Mouse (Mus musculus): ENCODE measurements around the gene Ostm1. TPM values are rescaled to one million over a fixed set of nuclear protein-coding genes. Genes with fewer than 3 reads are reported as not detected.

The Ostm1 gene
- polyA plus RNA-seq, 1 experiment: 41.7 TPM

DNA sequence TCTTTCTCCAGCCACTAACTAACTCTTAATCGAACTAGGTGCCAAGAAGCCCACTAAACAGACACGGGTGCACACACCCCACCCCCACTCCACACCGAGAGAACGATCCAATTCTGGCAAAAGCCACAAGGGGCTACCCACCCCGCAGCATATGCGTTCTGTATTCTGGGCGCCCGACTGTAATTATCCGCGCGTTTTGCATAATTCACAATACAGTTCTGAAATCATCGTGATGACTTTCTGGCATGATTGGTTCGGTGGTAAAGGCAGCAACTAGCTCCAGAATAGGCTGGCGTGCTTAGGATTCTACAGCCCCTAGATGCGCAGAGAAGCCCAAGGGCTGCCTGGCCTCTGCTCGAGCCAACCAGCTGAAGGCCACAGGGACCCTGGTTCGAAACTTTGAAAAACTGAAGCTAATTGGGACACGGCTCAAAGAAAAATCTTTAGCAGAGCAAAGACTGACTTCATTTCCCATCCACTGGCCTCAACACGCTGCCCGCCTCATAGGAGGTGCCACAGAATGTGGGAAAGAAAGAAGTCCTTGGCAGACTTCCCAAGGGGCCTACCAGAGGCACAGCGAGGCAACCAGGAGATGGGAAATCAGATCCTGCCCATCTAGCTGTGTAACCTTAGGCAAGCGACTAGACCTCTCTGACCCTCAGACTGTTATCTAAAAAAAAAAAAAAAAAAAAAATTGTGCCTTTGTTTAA, 2.1 kb downstream of the Ostm1 start:
- TF ChIP-seq POLR2A (IDR thresholded peaks at IDR 0.05; ENCODE audit: borderline replicate concordance, insufficient read depth, low read length): no peak
- TF ChIP-seq CTCF (IDR thresholded peaks at IDR 0.05; ENCODE audit: borderline replicate concordance, insufficient read depth, low read depth, low read length): no peak
- Histone ChIP-seq H3K27ac (ENCODE audit: insufficient read depth, low read length) (no peak overlapping the region), H3K4me3 (replicated peaks; ENCODE audit: insufficient read depth, low read depth, low read length) (no peak overlapping the region), H3K4me1 (ENCODE audit: control insufficient read depth, insufficient read depth, low read length) (no peaks in the 10 kb centered on the region; the same call in 1 of the 2 replicates), H3K27me3 (ENCODE audit: control insufficient read depth, insufficient read depth, low read length) (peaks cover 20% of the 10 kb centered on the region; the same call in 1 of the 2 replicates)
- no peak for DNase-seq
- WGBS: 3% methylated on average over 22 of the region's 22 CpGs

DNA sequence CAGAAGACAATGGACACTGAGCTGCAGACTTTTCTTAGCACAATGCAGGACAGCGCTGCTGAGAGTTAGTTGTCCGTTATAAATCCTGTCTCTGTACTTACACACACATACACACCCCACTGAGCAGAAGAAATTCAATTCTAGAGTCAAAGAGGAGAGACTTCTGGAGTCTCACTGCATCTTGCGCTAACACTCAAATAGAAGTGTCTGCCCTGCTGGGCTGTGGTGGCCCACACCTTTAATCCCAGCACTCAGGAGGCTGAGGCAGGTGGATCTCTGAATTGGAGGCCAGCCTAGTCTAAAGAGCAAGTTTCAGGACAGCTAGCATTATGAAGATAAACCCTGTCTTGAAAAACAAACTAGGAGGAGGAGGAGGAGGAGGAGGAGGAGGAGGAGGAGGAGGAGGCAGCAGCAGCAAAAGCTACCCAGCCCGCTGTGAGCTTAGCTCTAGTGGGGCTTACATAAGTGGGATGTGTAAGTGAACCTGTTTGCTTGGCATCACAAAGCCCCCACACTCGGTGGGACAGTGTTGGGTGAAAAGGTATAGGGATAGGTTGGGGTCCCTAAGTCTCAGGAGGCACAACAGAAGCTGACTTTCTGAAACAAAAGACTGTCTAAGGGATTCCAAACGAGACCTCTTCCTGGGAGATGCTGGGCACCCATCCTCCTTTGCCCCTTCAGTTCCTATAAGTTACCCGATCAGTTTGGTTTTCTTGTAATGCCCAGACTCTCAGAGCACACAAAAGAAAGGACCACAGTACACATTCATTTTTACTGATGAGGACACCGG, 4.5 kb downstream of the Ostm1 start:
- Histone ChIP-seq H3K4me1 (ENCODE audit: control insufficient read depth, insufficient read depth, low read length) (no peaks in the 10 kb centered on the region; the same call in 1 of the 2 replicates), H3K27me3 (ENCODE audit: control insufficient read depth, insufficient read depth, low read length) (peaks cover 25% of the 10 kb centered on the region; the same call in 1 of the 2 replicates), H3K4me3 (replicated peaks; ENCODE audit: insufficient read depth, low read depth, low read length) (no peak overlapping the region), H3K27ac (ENCODE audit: insufficient read depth, low read length) (no peak overlapping the region)
- TF ChIP-seq POLR2A (IDR thresholded peaks at IDR 0.05; ENCODE audit: borderline replicate concordance, insufficient read depth, low read length) (no peak), CTCF (IDR thresholded peaks at IDR 0.05; ENCODE audit: borderline replicate concordance, insufficient read depth, low read depth, low read length) (no peak)
- 7% methylated on average over 8 of the region's 8 CpGs for WGBS
- no peak for DNase-seq

DNA sequence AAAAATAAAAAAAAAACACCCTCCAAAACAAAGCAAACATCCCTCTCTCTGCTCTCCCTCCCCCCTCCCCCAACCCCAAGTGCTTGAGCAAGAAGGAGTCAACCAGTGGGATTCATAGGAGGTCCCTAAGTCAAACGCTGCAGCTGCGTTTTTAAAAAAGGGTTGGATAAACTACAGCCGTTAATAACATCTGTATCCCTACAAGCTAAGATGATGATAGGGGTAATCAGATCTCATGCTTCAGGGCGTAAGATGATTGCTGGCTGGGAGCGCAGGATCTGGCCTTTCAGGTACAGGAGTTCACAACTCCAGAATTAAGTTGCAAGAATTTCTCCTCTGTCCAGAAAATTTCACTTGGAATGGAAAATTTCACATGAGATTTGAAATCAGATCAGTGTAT, 5.9 kb downstream of the Ostm1 start:
- peaks cover 17% of the 10 kb centered on the region; the same call in 1 of the 2 replicates for H3K27me3 ChIP-seq (ENCODE audit: control insufficient read depth, insufficient read depth, low read length)
- H3K4me3 ChIP-seq (replicated peaks; ENCODE audit: insufficient read depth, low read depth, low read length): no peak overlapping the region
- no peak for DNase-seq
- TF ChIP-seq POLR2A (IDR thresholded peaks at IDR 0.05; ENCODE audit: borderline replicate concordance, insufficient read depth, low read length): no peak
- H3K4me1 ChIP-seq (ENCODE audit: control insufficient read depth, insufficient read depth, low read length): no peaks in the 10 kb centered on the region
- 8% methylated on average over 5 of the region's 5 CpGs for WGBS
- no peak overlapping the region for H3K27ac ChIP-seq (ENCODE audit: insufficient read depth, low read length)

DNA sequence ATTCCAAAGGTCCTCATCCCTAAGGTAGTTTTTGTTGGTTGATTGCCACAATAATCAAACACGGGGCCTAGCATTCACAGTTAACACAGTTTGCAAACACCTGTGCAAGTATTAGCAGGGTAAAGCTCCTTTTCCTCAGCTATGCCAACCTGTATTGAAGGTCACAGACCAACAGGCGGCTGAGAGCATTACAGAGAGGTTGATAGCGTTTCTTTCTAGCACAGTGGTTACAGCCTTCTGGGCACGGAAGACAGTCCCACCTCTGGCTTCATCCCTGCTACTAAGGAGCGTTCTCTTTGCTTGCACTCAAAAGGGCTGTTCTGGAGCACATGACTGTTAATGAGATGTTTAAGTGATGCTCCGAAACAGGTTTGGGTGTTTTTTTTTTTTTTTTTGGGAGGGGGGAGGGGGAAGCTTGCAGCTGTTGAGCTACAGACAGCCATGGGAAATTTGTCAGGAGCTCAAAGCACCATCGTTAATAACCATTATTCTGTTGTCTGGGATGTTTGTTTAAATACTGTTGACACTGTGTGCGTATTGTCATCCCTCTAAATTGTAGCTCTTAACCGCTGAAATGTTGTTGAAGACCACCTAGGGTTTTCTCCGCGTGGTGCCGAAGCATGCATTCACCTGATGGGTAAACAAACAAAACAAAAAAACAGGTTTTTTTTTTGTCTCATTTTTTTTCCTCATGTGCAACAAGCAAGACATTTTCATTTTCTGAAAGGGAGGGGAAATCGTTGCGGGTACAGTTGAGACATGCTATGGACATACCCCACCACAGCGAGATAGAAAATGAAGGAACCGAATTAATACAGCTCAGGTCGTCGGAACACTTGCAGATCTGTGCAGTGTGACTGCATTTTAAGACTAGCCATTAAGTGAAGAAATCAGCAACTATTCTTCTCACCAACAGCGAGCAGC, 6.9 kb downstream of the Ostm1 start:
- no peak overlapping the region for H3K4me3 ChIP-seq (replicated peaks; ENCODE audit: insufficient read depth, low read depth, low read length)
- WGBS: 5% methylated on average over 19 of the region's 19 CpGs
- peaks cover 17% of the 10 kb centered on the region; the same call in 1 of the 2 replicates for H3K27me3 ChIP-seq (ENCODE audit: control insufficient read depth, insufficient read depth, low read length)
- no peak for TF ChIP-seq CTCF (IDR thresholded peaks at IDR 0.05; ENCODE audit: borderline replicate concordance, insufficient read depth, low read depth, low read length)
- no peak for TF ChIP-seq POLR2A (IDR thresholded peaks at IDR 0.05; ENCODE audit: borderline replicate concordance, insufficient read depth, low read length)
- no peak for DNase-seq
- no peak overlapping the region for H3K27ac ChIP-seq (ENCODE audit: insufficient read depth, low read length)
- H3K4me1 ChIP-seq (ENCODE audit: control insufficient read depth, insufficient read depth, low read length): no peaks in the 10 kb centered on the region

DNA sequence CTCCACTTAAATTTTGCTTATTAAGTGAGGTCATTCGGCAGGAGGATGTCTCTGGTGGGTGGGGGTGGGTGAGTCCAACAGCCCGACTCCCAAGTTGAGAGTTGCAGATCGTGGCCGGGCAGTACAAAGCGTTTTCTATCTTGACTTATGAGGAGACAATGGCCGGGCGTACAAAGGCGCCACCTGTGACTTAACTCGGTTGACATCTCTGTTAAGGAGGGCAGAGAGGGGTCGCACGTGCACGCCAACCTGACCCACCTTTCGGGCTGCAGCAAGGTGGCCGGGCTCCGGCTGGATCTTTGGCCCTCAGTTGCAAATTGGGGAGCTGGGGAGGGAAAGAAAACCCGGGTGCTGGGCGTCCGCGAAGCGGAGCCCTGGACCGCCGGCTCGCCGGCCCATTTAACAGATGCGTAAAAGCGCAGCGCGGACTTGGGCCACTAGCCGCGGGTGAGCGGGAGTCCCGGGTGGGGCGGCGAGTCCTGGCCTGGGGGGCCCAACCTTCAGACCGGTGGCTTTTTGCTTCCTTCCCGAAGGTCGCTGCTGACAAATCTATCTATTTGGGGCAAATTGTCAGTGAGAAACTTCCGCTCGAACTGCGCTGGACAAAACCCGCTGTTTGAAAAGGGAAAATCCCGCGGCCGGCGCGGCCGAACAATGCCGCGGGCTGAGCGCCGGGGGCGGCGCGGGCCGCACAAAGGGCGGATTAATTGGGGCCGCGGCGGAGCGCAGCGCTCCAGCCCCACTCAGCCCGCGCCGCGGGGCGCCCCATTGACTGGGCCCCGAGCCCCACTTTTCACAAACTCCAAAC, 7.8 kb downstream of the Ostm1 start:
- Histone ChIP-seq H3K4me3 (replicated peaks; ENCODE audit: insufficient read depth, low read depth, low read length) (no peak overlapping the region), H3K4me1 (ENCODE audit: control insufficient read depth, insufficient read depth, low read length) (no peaks in the 10 kb centered on the region), H3K27me3 (ENCODE audit: control insufficient read depth, insufficient read depth, low read length) (peaks cover 14% of the 10 kb centered on the region; the same call in 1 of the 2 replicates), H3K27ac (ENCODE audit: insufficient read depth, low read length) (no peak overlapping the region)
- no peak for DNase-seq
- 1% methylated on average over 66 of the region's 67 CpGs for WGBS
- TF ChIP-seq POLR2A (IDR thresholded peaks at IDR 0.05; ENCODE audit: borderline replicate concordance, insufficient read depth, low read length): no peak
- no peak for TF ChIP-seq CTCF (IDR thresholded peaks at IDR 0.05; ENCODE audit: borderline replicate concordance, insufficient read depth, low read depth, low read length)

DNA sequence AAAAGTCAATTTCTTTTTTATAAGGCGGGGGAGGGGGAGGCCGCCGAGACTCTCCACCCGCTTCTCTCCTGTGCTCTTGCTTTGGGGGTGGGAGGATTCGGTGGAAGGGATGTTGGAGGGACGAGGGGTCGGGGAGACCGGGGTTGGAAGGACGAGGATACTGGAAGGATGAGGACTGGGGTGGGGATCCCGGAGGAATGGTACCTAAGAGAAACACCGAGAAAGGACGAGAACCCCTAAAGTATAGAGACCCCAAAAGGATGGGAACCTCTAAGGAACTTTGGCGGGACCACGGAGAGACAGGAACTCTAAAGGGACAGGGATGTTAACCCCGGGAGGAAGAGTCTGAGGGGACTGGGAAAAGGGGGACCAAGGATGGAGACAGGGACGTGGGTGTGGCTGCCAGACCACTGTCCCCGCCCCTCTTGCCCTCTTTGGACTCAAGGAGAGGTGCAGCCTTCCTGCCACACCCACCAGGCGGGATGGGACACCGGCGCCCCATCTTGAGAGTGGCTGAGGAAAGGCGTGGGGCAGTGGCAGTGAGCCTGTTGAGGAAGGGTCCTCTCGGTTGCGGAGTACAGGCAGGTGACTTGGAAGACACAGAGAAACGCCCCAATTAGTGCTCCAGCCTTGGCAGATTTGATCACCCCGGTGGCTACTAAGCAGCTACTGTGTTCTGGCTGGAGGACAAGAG, 8.5 kb downstream of the Ostm1 start:
- H3K4me1 ChIP-seq (ENCODE audit: control insufficient read depth, insufficient read depth, low read length): no peaks in the 10 kb centered on the region
- DNase-seq: no peak
- no peak overlapping the region for H3K4me3 ChIP-seq (replicated peaks; ENCODE audit: insufficient read depth, low read depth, low read length)
- WGBS: 2% methylated on average over 25 of the region's 25 CpGs
- no peak for TF ChIP-seq POLR2A (IDR thresholded peaks at IDR 0.05; ENCODE audit: borderline replicate concordance, insufficient read depth, low read length)
- no peak for TF ChIP-seq CTCF (IDR thresholded peaks at IDR 0.05; ENCODE audit: borderline replicate concordance, insufficient read depth, low read depth, low read length)
- peaks cover 14% of the 10 kb centered on the region; the same call in 1 of the 2 replicates for H3K27me3 ChIP-seq (ENCODE audit: control insufficient read depth, insufficient read depth, low read length)
- H3K27ac ChIP-seq (ENCODE audit: insufficient read depth, low read length): no peak overlapping the region

All from cerebellum, adult 2 months (tissue).